Mouse (Mus musculus): ENCODE measurements at regions not wholly inside any gene's neighbourhood (a gene's known extent, or its start where the extent isn't known, plus 50 kb on each side); places are given as distances from the start of the nearest gene placed in this dataset.
A peak's percentile ranks its signal among the peaks of the same experiment; 100 is the strongest.

- 81% methylated on average over 6 of the region's 6 CpGs for WGBS (ENCODE audit: insufficient replicate concordance)
- no peaks in the 10 kb centered on the region for H3K36me3 ChIP-seq (ENCODE audit: control insufficient read depth, insufficient read depth)
- no peak overlapping the region for H3K9ac ChIP-seq (ENCODE audit: low read depth, low read length)
- H3K4me2 ChIP-seq (ENCODE audit: low read depth, low read length): no peak overlapping the region
- H3K27ac ChIP-seq (ENCODE audit: low read length): no peak overlapping the region
- H3K4me1 ChIP-seq (ENCODE audit: control insufficient read depth, low read depth, low read length): no peaks in the 10 kb centered on the region
- no peaks in the 10 kb centered on the region for H3K9me3 ChIP-seq (replicated peaks; ENCODE audit: control insufficient read depth, low read length)
- H3K4me3 ChIP-seq (ENCODE audit: low read depth, low read length): no peak overlapping the region
- ATAC-seq (ENCODE audit: low read depth): no peak
- H3K27me3 ChIP-seq (ENCODE audit: control insufficient read depth, insufficient read depth, low read depth, low read length): no peaks in the 10 kb centered on the region
These were observed 108.5 kb upstream of the Krtap11-1 start for GRCm38 (mm10) chr16:89679438-89679837.

DNA sequence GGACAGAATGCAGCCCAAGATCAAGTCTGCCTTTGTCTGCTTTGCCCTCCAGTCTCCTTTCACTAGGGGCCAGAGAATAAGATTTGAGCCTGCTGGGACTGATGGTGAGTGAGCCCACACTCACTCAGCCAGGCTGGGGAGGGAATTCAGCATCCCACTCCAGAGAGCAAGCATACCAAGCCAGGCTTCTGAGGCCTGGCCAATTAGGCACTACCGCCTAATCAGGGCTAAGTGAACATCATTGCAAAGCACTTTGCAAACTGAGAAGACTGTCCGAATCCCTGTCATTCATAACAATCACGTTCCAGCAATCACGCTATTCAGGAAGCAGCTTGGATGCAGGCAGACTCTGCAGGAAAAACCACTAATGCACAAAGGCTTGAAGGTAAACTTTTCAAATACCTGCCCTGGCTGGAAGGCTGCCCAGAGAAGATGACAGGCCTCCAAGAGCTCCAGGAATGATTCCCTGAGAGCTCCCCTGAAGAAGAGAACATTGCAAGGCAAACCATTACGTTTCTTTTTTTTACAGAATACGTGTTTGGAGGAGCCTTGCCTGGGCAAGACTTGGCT, 107.5 kb upstream of the Krtap11-1 start:
- ATAC-seq (ENCODE audit: low read depth): no peak
- Histone ChIP-seq H3K4me1 (ENCODE audit: control insufficient read depth, low read depth, low read length) (no peaks in the 10 kb centered on the region), H3K9ac (ENCODE audit: low read depth, low read length) (no peak overlapping the region), H3K4me3 (ENCODE audit: low read depth, low read length) (no peak overlapping the region), H3K27me3 (ENCODE audit: control insufficient read depth, insufficient read depth, low read depth, low read length) (no peaks in the 10 kb centered on the region), H3K4me2 (ENCODE audit: low read depth, low read length) (no peak overlapping the region), H3K36me3 (ENCODE audit: control insufficient read depth, insufficient read depth) (no peaks in the 10 kb centered on the region), H3K9me3 (replicated peaks; ENCODE audit: control insufficient read depth, low read length) (no peaks in the 10 kb centered on the region), H3K27ac (ENCODE audit: low read length) (no peak overlapping the region)
- 62% methylated on average over 6 of the region's 6 CpGs for WGBS (ENCODE audit: insufficient replicate concordance)

- ATAC-seq (ENCODE audit: low read depth): peak; percentile 45; the same call in 1 of the 2 replicates
- Histone ChIP-seq H3K4me3 (ENCODE audit: low read depth, low read length) (no peak overlapping the region), H3K4me2 (ENCODE audit: low read depth, low read length) (no peak overlapping the region), H3K27me3 (ENCODE audit: control insufficient read depth, insufficient read depth, low read depth, low read length) (no peaks in the 10 kb centered on the region), H3K9me3 (replicated peaks; ENCODE audit: control insufficient read depth, low read length) (no peaks in the 10 kb centered on the region), H3K4me1 (ENCODE audit: control insufficient read depth, low read depth, low read length) (no peaks in the 10 kb centered on the region), H3K36me3 (ENCODE audit: control insufficient read depth, insufficient read depth) (no peaks in the 10 kb centered on the region), H3K27ac (ENCODE audit: low read length) (no peak overlapping the region), H3K9ac (ENCODE audit: low read depth, low read length) (no peak overlapping the region)
- WGBS (ENCODE audit: insufficient replicate concordance): 25% methylated on average over 13 of the region's 13 CpGs
These were observed 104.2 kb upstream of the Krtap11-1 start for GRCm38 (mm10) chr16:89675009-89675785.

- Histone ChIP-seq H3K27me3 (ENCODE audit: control insufficient read depth, insufficient read depth, low read depth, low read length) (no peaks in the 10 kb centered on the region), H3K4me2 (ENCODE audit: low read depth, low read length) (no peak overlapping the region), H3K4me1 (ENCODE audit: control insufficient read depth, low read depth, low read length) (no peaks in the 10 kb centered on the region), H3K36me3 (ENCODE audit: control insufficient read depth, insufficient read depth) (no peaks in the 10 kb centered on the region), H3K27ac (ENCODE audit: low read length) (no peak overlapping the region), H3K9me3 (replicated peaks; ENCODE audit: control insufficient read depth, low read length) (no peaks in the 10 kb centered on the region), H3K9ac (ENCODE audit: low read depth, low read length) (no peak overlapping the region), H3K4me3 (ENCODE audit: low read depth, low read length) (no peak overlapping the region)
- no peak for ATAC-seq (ENCODE audit: low read depth)
- 76% methylated on average over 16 of the region's 16 CpGs for WGBS (ENCODE audit: insufficient replicate concordance)
These were observed 103.3 kb upstream of the Krtap11-1 start for GRCm38 (mm10) chr16:89674159-89674902.

DNA sequence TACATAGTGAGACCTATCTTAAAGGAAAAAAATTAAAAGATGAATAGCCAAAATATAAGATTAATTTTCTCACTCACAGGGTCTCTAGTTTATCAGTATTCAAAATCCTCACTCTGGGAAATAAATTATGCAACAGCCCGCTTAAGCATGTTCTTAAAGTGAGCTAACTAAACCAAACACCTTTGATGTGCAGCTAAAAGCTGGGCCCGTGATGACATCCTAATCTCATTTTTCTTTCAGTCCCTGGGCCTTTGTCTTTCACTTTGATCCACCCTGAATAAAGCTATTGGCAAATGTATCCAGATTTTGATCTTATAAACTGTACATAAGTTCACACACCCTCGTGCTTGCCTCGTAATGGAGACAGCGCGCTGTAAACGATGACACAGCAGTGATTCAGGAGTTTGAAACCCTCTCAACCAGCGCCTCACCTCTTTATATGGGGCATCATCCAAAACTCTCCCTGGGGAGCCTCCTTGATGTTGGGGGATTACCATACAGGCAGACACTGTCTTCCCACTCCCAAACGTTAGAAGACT, 100.3 kb upstream of the Krtap11-1 start:
- no peak overlapping the region for H3K4me3 ChIP-seq (ENCODE audit: low read depth, low read length)
- no peaks in the 10 kb centered on the region for H3K9me3 ChIP-seq (replicated peaks; ENCODE audit: control insufficient read depth, low read length)
- H3K27ac ChIP-seq (ENCODE audit: low read length): no peak overlapping the region
- no peaks in the 10 kb centered on the region for H3K27me3 ChIP-seq (ENCODE audit: control insufficient read depth, insufficient read depth, low read depth, low read length)
- no peak for ATAC-seq (ENCODE audit: low read depth)
- H3K9ac ChIP-seq (ENCODE audit: low read depth, low read length): no peak overlapping the region
- WGBS (ENCODE audit: insufficient replicate concordance): 60% methylated on average over 9 of the region's 9 CpGs
- no peaks in the 10 kb centered on the region for H3K4me1 ChIP-seq (ENCODE audit: control insufficient read depth, low read depth, low read length)
- H3K36me3 ChIP-seq (ENCODE audit: control insufficient read depth, insufficient read depth): no peaks in the 10 kb centered on the region
- no peak overlapping the region for H3K4me2 ChIP-seq (ENCODE audit: low read depth, low read length)

- H3K4me3 ChIP-seq (ENCODE audit: low read depth, low read length): no peak overlapping the region
- 57% methylated on average over 2 of the region's 2 CpGs for WGBS (ENCODE audit: insufficient replicate concordance)
- no peak overlapping the region for H3K4me2 ChIP-seq (ENCODE audit: low read depth, low read length)
- H3K27me3 ChIP-seq (ENCODE audit: control insufficient read depth, insufficient read depth, low read depth, low read length): no peaks in the 10 kb centered on the region
- H3K27ac ChIP-seq (ENCODE audit: low read length): no peak overlapping the region
- H3K9ac ChIP-seq (ENCODE audit: low read depth, low read length): no peak overlapping the region
- no peak for ATAC-seq (ENCODE audit: low read depth)
- no peaks in the 10 kb centered on the region for H3K36me3 ChIP-seq (ENCODE audit: control insufficient read depth, insufficient read depth)
- no peaks in the 10 kb centered on the region for H3K4me1 ChIP-seq (ENCODE audit: control insufficient read depth, low read depth, low read length)
- H3K9me3 ChIP-seq (replicated peaks; ENCODE audit: control insufficient read depth, low read length): no peaks in the 10 kb centered on the region
These were observed 89.1 kb upstream of the Krtap11-1 start for GRCm38 (mm10) chr16:89660071-89660470.

DNA sequence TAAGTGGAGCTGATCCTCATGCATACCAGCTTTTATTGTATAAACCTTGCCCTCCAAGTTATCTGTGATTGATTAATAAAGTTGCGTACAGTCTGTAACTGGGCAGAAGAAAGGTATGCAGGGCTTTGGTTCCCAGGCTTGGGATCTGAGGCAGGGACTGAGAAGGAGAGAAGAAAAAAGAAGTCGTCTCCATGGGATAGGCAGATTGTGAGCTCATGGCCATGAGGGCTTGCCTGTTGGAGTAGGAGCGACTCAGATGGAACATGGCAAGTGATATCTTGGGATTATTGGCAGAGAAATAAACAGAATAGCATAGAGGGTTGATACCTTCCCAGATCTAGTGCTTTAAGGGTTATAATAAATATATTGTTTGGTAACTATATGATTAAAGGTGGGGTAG, 85.1 kb upstream of the Krtap11-1 start:
- 66% methylated on average over 3 of the region's 3 CpGs for WGBS (ENCODE audit: insufficient replicate concordance)
- no peak overlapping the region for H3K9ac ChIP-seq (ENCODE audit: low read depth, low read length)

GRCm38 (mm10) chr16:89648651-89649050, 77.7 kb upstream of the Krtap11-1 start:
- no peak overlapping the region for H3K9ac ChIP-seq (ENCODE audit: low read depth, low read length)
- WGBS (ENCODE audit: insufficient replicate concordance): 56% methylated on average over 4 of the region's 4 CpGs

More for the DNA sequence above, 85.1 kb upstream of the Krtap11-1 start:
- H3K4me3 ChIP-seq (ENCODE audit: low read depth, low read length): no peak overlapping the region
- H3K27ac ChIP-seq (ENCODE audit: low read length): no peak overlapping the region
- H3K4me2 ChIP-seq (ENCODE audit: low read depth, low read length): no peak overlapping the region
- H3K36me3 ChIP-seq (ENCODE audit: control insufficient read depth, insufficient read depth): no peaks in the 10 kb centered on the region
- no peaks in the 10 kb centered on the region for H3K4me1 ChIP-seq (ENCODE audit: control insufficient read depth, low read depth, low read length)
- no peaks in the 10 kb centered on the region for H3K27me3 ChIP-seq (ENCODE audit: control insufficient read depth, insufficient read depth, low read depth, low read length)
- ATAC-seq (ENCODE audit: low read depth): no peak
- no peaks in the 10 kb centered on the region for H3K9me3 ChIP-seq (replicated peaks; ENCODE audit: control insufficient read depth, low read length)

More at GRCm38 (mm10) chr16:89648651-89649050, 77.7 kb upstream of the Krtap11-1 start:
- Histone ChIP-seq H3K4me3 (ENCODE audit: low read depth, low read length) (no peak overlapping the region), H3K4me2 (ENCODE audit: low read depth, low read length) (no peak overlapping the region), H3K9me3 (replicated peaks; ENCODE audit: control insufficient read depth, low read length) (no peaks in the 10 kb centered on the region), H3K27ac (ENCODE audit: low read length) (no peak overlapping the region), H3K4me1 (ENCODE audit: control insufficient read depth, low read depth, low read length) (no peaks in the 10 kb centered on the region), H3K36me3 (ENCODE audit: control insufficient read depth, insufficient read depth) (no peaks in the 10 kb centered on the region), H3K27me3 (ENCODE audit: control insufficient read depth, insufficient read depth, low read depth, low read length) (no peaks in the 10 kb centered on the region)
- no peak for ATAC-seq (ENCODE audit: low read depth)

All from liver, embryonic 16.5 days (tissue).